Mouse (Mus musculus): ENCODE measurements around the gene Rnf222. TPM values are rescaled to one million over a fixed set of nuclear protein-coding genes. Genes with fewer than 3 reads are reported as not detected.

Rnf222 gene
- polyA plus RNA-seq, 1 experiment: not detected

DNA sequence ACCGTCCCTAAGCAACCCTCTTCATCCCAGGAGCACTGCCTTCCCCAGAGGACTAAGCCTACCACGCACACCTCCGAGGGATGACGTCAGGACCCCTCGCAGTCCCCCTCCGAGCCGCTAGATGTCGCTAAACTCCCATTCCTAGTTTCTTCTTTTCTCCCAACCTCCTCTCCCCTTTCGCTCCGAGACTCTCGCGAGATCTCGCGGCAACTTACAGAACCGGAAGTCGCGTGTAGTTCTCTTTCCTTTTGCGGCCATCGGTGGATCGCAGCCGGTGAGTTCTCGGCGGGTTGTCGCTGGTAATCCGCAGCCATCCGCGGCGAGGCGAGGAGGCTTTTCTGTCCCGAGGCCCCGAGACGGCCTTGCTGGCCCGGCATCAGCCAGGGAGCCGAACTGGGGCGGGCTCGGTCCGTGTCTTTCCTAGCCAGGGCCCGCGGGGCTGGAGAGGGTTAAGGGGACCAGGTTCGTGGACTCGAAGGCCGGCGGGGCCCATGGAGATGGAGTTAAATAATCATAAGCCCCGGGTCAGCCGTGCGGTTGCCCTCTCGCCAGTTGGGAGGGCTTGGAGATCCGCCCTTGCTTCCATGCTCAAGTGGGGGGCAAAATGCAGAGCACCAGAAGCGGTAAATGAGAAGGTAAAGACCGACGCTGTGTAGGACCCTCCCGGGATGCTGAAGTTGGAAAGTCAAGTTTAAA is 13.1 kb downstream of the Rnf222 start, which contains the start of gene Rpl26:
Gene Rpl26, plus strand, starts transcription at position 233 of the 696 bp plus-strand sequence.
- no peak for TF ChIP-seq GATA1 (IDR thresholded peaks at IDR 0.05; ENCODE audit: low read length)

DNA sequence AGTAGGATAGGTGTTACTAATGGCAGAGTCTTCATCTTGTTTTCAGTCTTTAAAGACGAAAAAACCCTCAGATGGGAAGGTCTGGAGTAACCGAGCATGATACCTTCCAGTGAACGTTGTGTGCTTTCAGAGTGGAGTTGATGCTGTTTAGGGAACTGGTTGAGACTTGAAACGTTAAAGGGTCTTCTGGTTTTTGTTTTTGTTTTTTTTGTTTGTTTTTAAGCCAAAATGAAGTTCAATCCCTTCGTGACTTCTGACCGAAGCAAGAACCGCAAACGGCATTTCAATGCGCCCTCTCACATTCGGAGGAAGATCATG is 13.7 kb downstream of the Rnf222 start:
- no peak for TF ChIP-seq GATA1 (IDR thresholded peaks at IDR 0.05; ENCODE audit: low read length)

DNA sequence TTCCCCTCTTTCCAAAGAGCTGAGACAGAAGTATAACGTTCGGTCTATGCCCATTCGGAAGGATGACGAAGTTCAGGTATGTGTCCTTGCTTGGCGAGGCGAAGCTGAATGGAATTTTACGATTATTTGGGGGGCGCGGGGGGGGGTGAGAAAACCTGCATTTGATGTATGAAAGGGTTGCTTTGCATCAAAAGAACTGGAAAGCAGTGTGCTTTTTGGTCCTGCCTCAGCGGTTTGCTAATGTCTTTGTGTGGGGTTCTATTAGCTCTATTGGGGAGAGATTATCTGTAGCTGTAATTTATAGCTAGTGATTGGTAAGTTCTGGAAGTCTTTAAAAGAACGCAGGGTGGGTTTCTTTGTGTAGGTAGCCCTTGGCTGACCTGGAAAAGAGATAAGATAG is 14.0 kb downstream of the Rnf222 start:
- no peak for TF ChIP-seq GATA1 (IDR thresholded peaks at IDR 0.05; ENCODE audit: low read length)

DNA sequence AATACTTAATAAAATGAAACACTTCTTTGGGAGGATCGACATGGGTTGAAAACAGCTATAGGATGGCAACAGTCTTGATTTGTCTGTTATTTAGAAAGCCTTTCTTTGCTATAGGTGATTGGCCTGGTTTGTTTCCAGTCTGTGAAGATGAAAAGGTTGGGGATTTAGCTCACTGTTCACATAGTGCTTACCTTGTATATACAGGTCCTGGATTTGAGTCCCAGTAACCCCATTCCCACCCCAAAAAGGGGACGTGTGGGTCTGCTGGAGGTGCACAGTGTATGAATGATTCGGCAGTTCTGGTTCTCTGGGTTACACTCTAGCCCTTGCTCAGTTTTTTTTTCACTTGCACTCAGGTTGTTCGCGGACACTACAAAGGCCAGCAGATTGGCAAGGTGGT is 14.5 kb downstream of the Rnf222 start:
- TF ChIP-seq GATA1 (IDR thresholded peaks at IDR 0.05; ENCODE audit: low read length): no peak

DNA sequence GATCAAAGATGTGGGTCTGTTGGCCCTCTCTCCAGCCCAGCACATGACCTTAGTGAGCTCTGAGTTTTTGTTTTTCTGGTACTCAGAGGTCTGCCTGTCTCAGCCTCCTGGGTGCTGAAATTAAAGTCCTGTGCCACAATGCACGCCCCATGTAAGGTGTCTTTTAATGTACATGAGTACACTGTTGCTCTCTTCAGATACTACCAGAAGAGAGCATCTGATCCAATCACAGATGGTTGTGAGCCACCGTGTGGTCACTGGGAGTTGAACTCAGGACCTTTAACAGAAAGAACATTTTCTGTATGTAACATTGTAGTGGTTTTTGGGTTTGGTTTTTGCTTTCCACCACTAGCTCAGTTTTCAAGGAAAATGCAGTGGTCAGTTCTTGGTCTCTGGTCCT is 15.4 kb downstream of the Rnf222 start:
- TF ChIP-seq GATA1 (IDR thresholded peaks at IDR 0.05; ENCODE audit: low read length): no peak

DNA sequence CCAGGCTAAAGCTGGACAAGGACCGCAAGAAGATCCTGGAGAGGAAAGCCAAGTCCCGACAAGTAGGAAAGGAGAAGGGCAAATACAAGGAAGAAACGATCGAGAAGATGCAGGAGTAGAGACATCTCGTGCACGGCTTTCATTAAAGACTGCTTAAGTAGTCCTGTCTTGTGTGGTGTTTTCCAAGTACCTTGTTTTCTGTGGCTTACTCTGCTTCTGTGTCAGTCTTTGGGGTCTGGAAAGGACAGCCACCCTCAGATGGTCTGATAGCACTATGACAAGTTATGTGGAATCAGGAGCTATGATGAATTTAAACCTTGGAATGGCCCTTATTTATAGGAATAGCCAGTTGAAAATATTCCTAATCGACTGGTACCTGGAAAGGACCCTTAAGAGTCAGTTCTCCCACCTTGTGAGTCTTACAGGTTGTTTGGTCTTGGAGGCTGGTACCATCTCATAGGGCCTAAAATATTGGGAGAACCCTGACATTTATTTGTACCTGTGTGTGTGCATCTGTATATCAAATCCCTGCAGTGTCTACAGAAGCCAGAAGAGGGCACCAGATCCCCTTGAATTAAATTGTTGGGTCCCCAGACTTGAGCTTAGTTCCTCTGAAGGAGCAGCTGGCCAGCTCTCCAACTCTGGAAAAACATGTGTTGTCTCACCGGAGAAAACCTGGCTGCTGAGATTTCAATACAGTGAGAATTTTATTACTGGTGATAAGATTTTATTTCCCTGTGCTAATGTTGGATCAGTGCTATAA is 16.2 kb downstream of the Rnf222 start:
- no peak for TF ChIP-seq GATA1 (IDR thresholded peaks at IDR 0.05; ENCODE audit: low read length)

DNA sequence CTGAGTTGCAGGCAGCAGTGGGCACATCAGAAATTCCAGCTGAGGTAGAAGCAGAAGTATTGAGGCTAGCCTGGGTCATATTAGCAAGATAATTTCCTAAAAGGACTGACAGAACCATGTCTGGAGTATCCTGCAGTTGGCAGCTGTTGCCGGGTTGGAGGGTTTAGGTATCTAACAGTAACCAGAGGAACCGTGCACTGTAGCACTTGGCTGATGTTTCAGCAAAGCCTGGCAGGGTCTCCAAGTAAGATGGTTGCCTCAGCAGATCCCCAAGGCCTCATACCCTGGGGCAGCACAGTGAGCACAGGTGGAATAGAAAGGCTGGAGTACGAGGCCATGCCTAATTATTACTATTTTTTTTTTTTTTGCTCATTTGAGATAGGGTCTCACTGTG is 16.8 kb downstream of the Rnf222 start:
- TF ChIP-seq GATA1 (IDR thresholded peaks at IDR 0.05; ENCODE audit: low read length): no peak

DNA sequence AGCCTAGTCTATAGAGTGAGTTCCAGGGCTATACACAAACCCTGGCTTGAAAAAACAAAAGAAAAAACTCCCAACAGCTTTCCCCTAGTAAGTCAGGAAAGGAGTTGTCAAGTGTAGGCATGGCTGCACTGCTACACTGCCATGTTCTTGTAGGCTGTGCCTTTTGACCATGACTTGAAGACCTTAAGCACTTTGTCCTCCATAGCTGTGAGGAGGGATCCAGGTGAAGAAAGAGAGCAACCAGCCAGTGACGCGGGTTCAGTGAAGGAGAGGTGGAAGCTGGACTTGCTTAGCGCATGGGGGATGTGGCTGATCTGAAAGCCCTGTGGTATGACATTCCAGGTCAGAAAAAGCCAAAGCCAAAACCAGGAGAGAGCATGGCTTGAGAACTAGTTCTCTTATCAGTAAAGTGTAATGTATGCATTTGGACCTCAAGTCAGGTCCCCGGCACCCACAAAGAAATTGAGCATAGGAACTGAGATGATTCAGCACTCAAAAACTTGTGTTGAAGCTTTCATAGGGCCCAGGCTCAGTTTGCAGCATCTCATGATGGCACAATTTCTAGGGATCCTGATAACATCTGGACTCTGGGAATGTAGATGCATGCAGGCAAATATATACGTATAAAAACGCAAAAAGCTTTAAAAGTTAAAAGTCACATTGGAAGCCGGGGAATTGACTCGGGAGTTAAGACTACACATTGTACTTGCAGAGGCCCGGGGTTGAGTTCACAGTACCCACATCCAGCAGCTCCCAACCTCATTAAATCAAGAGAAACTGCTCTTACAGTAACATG is 17.5 kb downstream of the Rnf222 start:
- no peak for TF ChIP-seq GATA1 (IDR thresholded peaks at IDR 0.05; ENCODE audit: low read length)

DNA sequence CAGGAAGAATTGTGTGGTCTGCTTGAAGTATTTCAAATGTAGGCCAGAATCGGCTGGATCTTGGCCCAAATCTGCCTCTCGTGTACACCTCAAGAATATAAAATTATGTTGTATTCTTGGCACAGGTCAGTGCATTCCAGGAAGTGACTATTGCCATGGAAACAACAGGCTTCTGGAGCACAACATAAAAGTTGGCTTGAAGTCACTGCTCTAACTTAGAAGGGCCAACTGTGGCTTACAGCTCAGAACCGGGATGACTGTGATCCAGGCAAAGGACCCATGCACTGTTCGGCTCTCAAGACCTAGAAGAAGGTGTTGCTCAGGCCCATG is 18.1 kb downstream of the Rnf222 start:
- TF ChIP-seq GATA1 (IDR thresholded peaks at IDR 0.05; ENCODE audit: low read length): no peak

DNA sequence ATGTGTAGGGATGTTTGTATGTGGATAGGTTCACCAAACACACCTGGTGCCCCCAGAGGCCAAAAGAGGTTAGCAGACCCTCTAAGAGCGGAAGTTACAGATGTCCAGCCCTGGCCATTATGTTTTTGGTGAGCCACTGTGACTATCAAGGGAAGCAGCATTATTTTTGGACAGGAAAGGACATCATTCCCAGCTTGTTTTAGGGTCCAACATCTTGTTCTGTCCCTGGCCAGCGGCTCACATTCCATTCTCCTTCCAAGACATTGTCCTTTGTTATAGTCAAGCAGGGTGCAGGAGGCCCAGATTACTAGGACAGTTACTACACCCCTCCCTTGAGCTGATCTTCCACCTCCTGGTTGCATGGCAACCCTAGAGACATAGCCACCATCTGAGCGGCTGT is 18.9 kb downstream of the Rnf222 start:
- no peak for TF ChIP-seq GATA1 (IDR thresholded peaks at IDR 0.05; ENCODE audit: low read length)

DNA sequence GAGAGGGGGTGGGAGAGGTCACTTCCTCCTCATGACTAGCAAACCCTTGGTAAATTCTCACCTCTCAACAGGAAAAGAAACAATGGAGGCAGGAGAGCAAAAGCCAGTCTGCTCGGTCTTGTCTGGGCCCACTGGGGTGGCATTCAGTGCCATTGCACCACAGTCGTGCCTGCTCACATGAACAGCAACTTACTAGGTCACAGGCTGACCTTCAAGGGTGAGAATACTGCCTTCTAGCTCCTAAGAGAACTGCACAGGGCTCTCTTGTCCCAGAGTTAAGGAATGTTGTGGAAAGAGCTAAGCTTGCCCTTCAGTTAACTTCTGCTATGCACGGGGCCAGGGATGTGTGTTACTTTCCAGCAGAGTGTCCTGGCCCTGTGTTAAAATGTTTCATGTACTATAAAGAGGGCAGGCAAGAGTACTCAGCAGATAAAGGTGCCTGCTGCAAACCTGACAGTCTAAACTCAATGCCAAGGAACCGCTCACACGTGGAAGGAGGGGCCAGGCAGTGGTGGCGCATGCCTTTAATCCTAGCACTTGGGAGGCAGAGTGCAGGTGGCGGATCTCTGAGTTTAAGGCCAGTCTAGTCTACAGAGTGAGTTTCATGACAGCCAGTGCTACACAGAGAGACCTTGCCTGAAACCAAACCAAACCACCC is 20.6 kb downstream of the Rnf222 start:
- no peak for TF ChIP-seq GATA1 (IDR thresholded peaks at IDR 0.05; ENCODE audit: low read length)

DNA sequence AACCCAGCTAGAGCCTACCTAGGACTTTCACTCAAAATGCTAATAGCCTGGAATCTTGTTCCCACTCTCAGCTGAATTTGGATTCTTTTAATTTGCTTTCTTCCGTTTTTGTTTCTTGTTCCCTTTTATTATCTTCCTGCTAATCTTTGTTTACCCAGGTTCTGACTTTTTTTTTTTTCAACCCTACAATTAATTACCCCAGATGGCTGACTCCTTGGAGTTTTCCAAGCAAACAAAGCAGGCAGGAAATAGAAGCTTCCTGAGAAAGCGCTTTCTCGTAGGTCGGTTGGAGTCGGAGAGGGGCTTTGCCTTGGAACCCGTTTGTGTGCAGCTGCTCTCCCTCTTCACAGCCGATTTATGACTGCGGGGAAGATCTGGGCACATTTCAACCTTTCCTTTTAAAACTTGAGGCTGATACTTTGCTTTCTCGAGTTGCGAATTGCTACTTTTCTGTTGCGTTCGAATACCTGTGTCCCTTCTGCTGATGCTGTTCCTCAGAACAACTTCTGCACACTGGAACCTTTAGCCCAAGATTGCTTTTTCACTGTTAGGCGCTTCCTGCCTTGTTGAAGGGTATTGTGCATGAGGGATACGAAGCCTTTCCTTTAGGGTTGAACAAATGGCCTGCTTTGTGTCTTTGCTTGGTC is 23.3 kb downstream of the Rnf222 start:
- TF ChIP-seq GATA1 (IDR thresholded peaks at IDR 0.05; ENCODE audit: low read length): no peak

DNA sequence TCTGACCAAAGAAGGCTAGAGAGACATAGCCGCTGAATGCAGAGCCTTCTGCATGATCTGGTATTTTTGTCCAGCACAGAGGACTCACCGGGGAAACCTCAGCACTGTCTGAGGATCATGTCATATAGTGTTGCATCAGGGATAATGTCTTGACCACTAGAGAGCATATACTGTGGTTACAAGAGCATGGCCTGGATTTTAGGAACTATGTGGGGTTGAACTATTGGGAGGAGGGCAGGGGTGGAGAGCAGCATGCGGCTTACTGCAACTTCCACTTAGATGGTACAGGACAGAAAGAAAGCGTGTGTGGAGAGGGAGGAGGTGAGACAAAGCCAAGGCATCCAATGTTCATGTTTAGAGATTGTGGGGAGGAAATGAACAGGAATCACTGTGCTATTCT is 26.2 kb downstream of the Rnf222 start:
- TF ChIP-seq GATA1 (IDR thresholded peaks at IDR 0.05; ENCODE audit: low read length): no peak

DNA sequence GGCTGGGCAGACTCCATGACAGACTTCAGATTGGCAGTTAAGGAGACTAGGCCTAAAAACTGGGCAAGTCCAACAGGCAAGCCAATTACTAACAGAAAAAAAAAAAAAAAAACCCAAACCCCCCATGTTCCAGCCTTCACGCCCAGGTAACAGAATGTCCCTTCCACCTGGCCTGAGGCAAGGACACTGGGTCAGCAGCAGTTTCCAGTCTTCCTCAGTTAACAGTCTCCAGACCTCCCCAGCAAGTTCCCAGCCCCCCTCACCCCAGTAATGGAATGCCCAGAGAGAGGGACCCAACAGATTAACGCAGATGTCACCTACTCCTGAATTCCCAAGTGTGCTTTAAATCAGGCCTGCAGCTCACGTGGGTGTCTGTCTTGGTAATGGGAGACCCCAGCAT is 34.8 kb downstream of the Rnf222 start:
- no peak for TF ChIP-seq GATA1 (IDR thresholded peaks at IDR 0.05; ENCODE audit: low read length)

DNA sequence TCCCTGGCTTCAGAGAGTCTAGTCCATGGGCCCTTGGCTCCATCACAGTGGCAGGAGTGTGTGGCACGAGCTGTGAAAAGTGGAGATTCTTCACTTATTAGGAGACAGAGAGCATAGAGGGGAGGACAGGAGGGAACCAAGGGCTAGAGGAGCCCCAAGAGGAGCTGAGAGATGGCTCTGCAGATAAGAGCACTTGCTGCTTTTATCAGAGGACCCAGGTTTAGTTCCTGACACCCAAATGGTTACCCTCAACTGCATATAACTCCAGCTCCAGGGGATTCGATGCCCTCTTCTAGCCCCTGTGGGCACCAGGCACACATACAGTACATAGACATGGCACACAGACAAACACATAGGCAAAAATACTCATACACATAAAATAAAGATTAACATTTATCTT is 36.4 kb downstream of the Rnf222 start:
- TF ChIP-seq GATA1 (IDR thresholded peaks at IDR 0.05; ENCODE audit: low read length): no peak

DNA sequence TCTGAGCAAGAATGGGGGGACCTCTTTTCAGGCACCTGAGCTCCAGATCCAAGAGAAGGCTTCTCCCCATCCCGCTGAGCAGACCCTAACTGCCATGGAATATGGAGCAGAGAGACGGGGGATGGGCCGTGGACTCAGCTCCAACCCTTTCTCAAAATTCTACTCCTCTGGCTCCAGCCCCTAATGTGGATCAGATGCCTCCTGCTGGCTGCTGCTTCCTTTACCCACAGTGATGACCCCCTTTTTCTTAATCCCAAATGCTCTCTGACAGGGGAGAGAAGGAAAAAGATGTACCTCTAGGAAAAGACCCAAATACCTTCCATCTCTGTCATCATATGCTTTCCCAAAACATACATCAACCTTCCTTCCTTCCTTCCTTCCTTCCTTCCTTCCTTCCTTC is 38.6 kb downstream of the Rnf222 start, which contains the start of gene Odf4:
Gene Odf4, minus strand, starts transcription at position 101 of the 400 bp plus-strand sequence.
- no peak for TF ChIP-seq GATA1 (IDR thresholded peaks at IDR 0.05; ENCODE audit: low read length)
